Mouse (Mus musculus): ENCODE data around the gene Helb. TPM values are rescaled to one million over a fixed set of nuclear protein-coding genes. Genes with fewer than 3 reads are reported as not detected.

Helb gene
- polyA plus RNA-seq (2014; fragmentation: Nextera tagmentation; extraction: Ambion mirVana): 4.1 and 4.8 TPM in 2 replicates

GRCm38 (mm10) chr10:120112507-120113396 is at the start of gene Helb:
Gene Helb (minus strand): TSS chr10:120112987.
- ATAC-seq (replicated peaks; ENCODE audit: low FRiP score, low TSS enrichment, low read depth): peak; percentile 99
- Histone ChIP-seq H3K36me3 (ENCODE audit: control insufficient read depth, insufficient read depth, low read length) (no peaks in the 10 kb centered on the region), H3K27ac (ENCODE audit: low read depth) (peak within 1 kb of the TSS; percentile 69), H3K4me2 (ENCODE audit: low read length) (peak within 1 kb of the TSS; percentile 73), H3K4me3 (ENCODE audit: low read depth, low read length) (peak within 1 kb of the TSS; percentile 72), H3K27me3 (replicated peaks; ENCODE audit: control insufficient read depth, insufficient read depth, low read length) (no peaks in the 10 kb centered on the region), H3K4me1 (replicated peaks; ENCODE audit: control insufficient read depth, insufficient read depth, low read length) (0 out of 2 replicates have a peak, but pooled peaks cover 3% of the 10 kb centered on the region), H3K9ac (ENCODE audit: low read length) (peak within 1 kb of the TSS; percentile 55), H3K9me3 (ENCODE audit: control insufficient read depth, low read length) (no peaks in the 10 kb centered on the region)
- peak; percentile 99 for DNase-seq (ENCODE audit: low spot score)
- under 1% methylated on average over 55 of the region's 55 CpGs for WGBS

DNA sequence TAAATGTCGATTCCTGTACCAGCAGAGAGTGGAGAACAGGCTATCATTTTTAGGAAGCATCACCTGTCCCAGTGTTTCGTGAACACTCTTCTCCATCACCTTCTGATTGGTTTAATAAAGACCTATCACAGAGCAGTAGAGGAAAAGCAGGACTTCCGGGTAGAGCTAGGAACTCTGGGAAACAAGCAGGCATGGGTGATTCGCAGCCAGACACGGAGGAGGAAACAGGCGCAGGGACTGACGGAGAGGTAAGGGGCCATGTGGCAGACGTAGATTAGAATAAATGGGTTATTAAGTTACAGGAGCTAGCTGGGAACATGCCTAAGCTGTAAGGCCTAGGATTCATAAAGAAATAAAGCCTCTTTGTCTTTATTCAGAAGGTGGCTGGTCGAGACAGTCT is 47.7 kb upstream of the Helb start:
- H3K9me3 ChIP-seq (ENCODE audit: control insufficient read depth, low read length): no peaks in the 10 kb centered on the region
- 78% methylated on average over 9 of the region's 9 CpGs for WGBS
- ATAC-seq (replicated peaks; ENCODE audit: low FRiP score, low TSS enrichment, low read depth): no peak

DNA sequence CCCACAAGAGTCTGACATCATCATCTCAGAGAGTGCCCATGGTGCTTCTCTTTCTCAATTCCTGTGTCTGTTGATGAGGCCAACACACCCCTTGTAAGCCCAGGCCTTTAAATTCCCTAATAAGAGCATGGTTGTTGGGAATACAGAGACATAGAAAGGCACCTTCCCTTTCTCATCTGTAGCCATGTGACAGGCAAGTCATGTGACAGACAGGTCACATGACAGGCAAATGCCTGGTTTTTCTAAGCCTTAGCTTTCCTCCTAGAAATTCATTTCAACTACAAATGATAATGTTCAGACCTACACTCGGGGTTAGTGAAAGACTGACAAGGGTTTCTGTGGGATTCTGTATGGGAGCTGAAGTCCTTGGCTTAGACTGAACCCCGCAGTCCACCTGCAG is 41.1 kb upstream of the Helb start:
- Histone ChIP-seq H3K4me3 (ENCODE audit: low read depth, low read length) (no peak overlapping the region), H3K4me1 (replicated peaks; ENCODE audit: control insufficient read depth, insufficient read depth, low read length) (no peaks in the 10 kb centered on the region), H3K9me3 (ENCODE audit: control insufficient read depth, low read length) (no peaks in the 10 kb centered on the region), H3K36me3 (ENCODE audit: control insufficient read depth, insufficient read depth, low read length) (no peaks in the 10 kb centered on the region), H3K27me3 (replicated peaks; ENCODE audit: control insufficient read depth, insufficient read depth, low read length) (no peaks in the 10 kb centered on the region), H3K27ac (ENCODE audit: low read depth) (no peak overlapping the region), H3K9ac (ENCODE audit: low read length) (no peak overlapping the region), H3K4me2 (ENCODE audit: low read length) (no peak overlapping the region)
- no peak for ATAC-seq (replicated peaks; ENCODE audit: low FRiP score, low TSS enrichment, low read depth)
- 81% methylated on average over 2 of the region's 2 CpGs for WGBS
- no peak for DNase-seq (ENCODE audit: low spot score)

More for the DNA sequence above, 47.7 kb upstream of the Helb start:
- H3K4me1 ChIP-seq (replicated peaks; ENCODE audit: control insufficient read depth, insufficient read depth, low read length): no peaks in the 10 kb centered on the region
- H3K27me3 ChIP-seq (replicated peaks; ENCODE audit: control insufficient read depth, insufficient read depth, low read length): no peaks in the 10 kb centered on the region
- no peak overlapping the region for H3K4me2 ChIP-seq (ENCODE audit: low read length)
- H3K4me3 ChIP-seq (ENCODE audit: low read depth, low read length): no peak overlapping the region
- H3K27ac ChIP-seq (ENCODE audit: low read depth): no peak overlapping the region
- no peaks in the 10 kb centered on the region for H3K36me3 ChIP-seq (ENCODE audit: control insufficient read depth, insufficient read depth, low read length)
- H3K9ac ChIP-seq (ENCODE audit: low read length): no peak overlapping the region
- DNase-seq (ENCODE audit: low spot score): no peak

DNA sequence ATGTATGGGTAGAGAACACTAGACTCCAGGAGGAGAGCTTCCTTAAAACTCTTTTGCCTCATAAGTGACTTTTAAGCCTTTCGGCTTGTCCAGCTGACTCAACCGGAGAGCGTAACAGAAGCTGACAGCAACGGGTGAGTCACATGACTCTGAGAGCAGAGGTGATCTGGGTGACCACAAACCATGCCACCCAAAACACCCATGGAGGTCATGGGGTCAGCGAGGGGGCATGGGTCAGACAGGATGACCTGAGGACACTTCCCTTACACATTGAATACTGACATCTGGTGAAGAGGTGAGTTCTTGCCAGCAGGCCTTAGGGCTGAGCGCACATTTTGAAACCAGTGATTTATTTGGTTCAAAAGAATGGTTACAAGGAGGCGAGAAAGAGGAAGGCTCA is 38.9 kb upstream of the Helb start:
- ATAC-seq (replicated peaks; ENCODE audit: low FRiP score, low TSS enrichment, low read depth): no peak
- H3K4me3 ChIP-seq (ENCODE audit: low read depth, low read length): no peak overlapping the region
- WGBS: 88% methylated on average over 7 of the region's 7 CpGs

GRCm38 (mm10) chr10:120140916-120141516 is 28.2 kb upstream of the Helb start:
- Histone ChIP-seq H3K27me3 (replicated peaks; ENCODE audit: control insufficient read depth, insufficient read depth, low read length) (no peaks in the 10 kb centered on the region), H3K4me3 (ENCODE audit: low read depth, low read length) (no peak overlapping the region), H3K36me3 (ENCODE audit: control insufficient read depth, insufficient read depth, low read length) (no peaks in the 10 kb centered on the region), H3K27ac (ENCODE audit: low read depth) (no peak overlapping the region), H3K4me2 (ENCODE audit: low read length) (no peak overlapping the region), H3K9ac (ENCODE audit: low read length) (no peak overlapping the region), H3K9me3 (ENCODE audit: control insufficient read depth, low read length) (peaks cover 15% of the 10 kb centered on the region), H3K4me1 (replicated peaks; ENCODE audit: control insufficient read depth, insufficient read depth, low read length) (no peaks in the 10 kb centered on the region)
- ATAC-seq (replicated peaks; ENCODE audit: low FRiP score, low TSS enrichment, low read depth) (no peak), DNase-seq (ENCODE audit: low spot score) (no peak)
- WGBS: 67% methylated on average over 10 of the region's 10 CpGs

More for the DNA sequence above, 38.9 kb upstream of the Helb start:
- H3K9me3 ChIP-seq (ENCODE audit: control insufficient read depth, low read length): no peaks in the 10 kb centered on the region
- no peak overlapping the region for H3K4me2 ChIP-seq (ENCODE audit: low read length)
- H3K27ac ChIP-seq (ENCODE audit: low read depth): no peak overlapping the region
- H3K4me1 ChIP-seq (replicated peaks; ENCODE audit: control insufficient read depth, insufficient read depth, low read length): no peaks in the 10 kb centered on the region
- no peak for DNase-seq (ENCODE audit: low spot score)
- H3K27me3 ChIP-seq (replicated peaks; ENCODE audit: control insufficient read depth, insufficient read depth, low read length): no peaks in the 10 kb centered on the region
- H3K36me3 ChIP-seq (ENCODE audit: control insufficient read depth, insufficient read depth, low read length): no peaks in the 10 kb centered on the region
- H3K9ac ChIP-seq (ENCODE audit: low read length): no peak overlapping the region

DNA sequence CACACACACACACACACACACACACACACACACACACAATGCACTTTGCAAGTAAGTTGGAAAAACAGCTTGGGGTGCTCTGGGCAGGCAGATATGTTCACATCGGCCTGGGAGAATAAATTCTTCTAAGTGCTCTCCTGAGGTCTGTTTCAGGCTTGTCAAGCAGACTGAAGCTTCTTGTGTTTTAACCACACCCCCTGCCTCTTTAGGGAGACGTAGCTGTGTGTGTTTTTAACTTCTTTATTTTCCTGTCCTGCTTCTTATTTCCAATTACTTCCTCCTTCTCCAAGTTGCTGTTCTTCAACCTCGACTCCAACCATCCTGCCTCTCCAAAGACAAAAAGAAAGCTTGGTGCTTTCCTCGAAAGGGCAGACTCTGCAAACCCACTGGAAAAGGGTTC is 27.4 kb upstream of the Helb start:
- Histone ChIP-seq H3K9ac (ENCODE audit: low read length) (no peak overlapping the region), H3K36me3 (ENCODE audit: control insufficient read depth, insufficient read depth, low read length) (no peaks in the 10 kb centered on the region), H3K27me3 (replicated peaks; ENCODE audit: control insufficient read depth, insufficient read depth, low read length) (no peaks in the 10 kb centered on the region), H3K9me3 (ENCODE audit: control insufficient read depth, low read length) (peaks cover 15% of the 10 kb centered on the region), H3K27ac (ENCODE audit: low read depth) (no peak overlapping the region), H3K4me1 (replicated peaks; ENCODE audit: control insufficient read depth, insufficient read depth, low read length) (no peaks in the 10 kb centered on the region), H3K4me3 (ENCODE audit: low read depth, low read length) (no peak overlapping the region), H3K4me2 (ENCODE audit: low read length) (no peak overlapping the region)
- DNase-seq (ENCODE audit: low spot score) (no peak), ATAC-seq (replicated peaks; ENCODE audit: low FRiP score, low TSS enrichment, low read depth) (no peak)
- WGBS: 68% methylated on average over 4 of the region's 4 CpGs

DNA sequence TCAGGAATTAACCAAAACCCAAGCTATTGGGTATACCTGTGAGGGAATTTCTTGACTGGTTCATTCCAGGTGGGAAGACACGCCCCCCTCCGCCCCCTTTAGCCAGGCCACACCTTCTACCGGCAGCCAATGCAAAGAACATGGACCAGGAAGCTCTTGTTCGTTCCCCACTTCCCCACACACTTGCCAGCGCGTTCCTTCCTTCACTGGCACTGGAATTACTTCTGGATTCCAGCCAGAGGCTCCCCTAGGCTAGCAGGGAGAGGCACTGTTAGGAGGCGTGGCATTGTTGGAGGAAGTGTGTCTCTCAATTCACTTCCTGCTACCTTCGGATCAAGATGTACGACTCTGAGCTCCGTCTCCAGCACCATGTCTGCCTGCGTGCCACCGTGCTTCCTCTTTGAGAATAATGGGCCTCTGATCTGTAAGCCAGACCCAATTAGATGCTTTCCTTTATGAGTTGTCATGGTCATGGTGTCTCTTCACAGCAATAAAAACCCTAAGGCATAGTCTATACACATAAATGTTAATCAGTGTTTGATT is 23.3 kb upstream of the Helb start:
- no peaks in the 10 kb centered on the region for H3K36me3 ChIP-seq (ENCODE audit: control insufficient read depth, insufficient read depth, low read length)
- H3K4me3 ChIP-seq (ENCODE audit: low read depth, low read length): no peak overlapping the region
- no peaks in the 10 kb centered on the region for H3K4me1 ChIP-seq (replicated peaks; ENCODE audit: control insufficient read depth, insufficient read depth, low read length)
- H3K9me3 ChIP-seq (ENCODE audit: control insufficient read depth, low read length): 0 out of 2 replicates have a peak, but pooled peaks cover 4% of the 10 kb centered on the region
- 81% methylated on average over 12 of the region's 12 CpGs for WGBS
- no peaks in the 10 kb centered on the region for H3K27me3 ChIP-seq (replicated peaks; ENCODE audit: control insufficient read depth, insufficient read depth, low read length)
- no peak overlapping the region for H3K27ac ChIP-seq (ENCODE audit: low read depth)
- no peak for ATAC-seq (replicated peaks; ENCODE audit: low FRiP score, low TSS enrichment, low read depth)
- H3K9ac ChIP-seq (ENCODE audit: low read length): no peak overlapping the region
- H3K4me2 ChIP-seq (ENCODE audit: low read length): no peak overlapping the region
- DNase-seq (ENCODE audit: low spot score): no peak

DNA sequence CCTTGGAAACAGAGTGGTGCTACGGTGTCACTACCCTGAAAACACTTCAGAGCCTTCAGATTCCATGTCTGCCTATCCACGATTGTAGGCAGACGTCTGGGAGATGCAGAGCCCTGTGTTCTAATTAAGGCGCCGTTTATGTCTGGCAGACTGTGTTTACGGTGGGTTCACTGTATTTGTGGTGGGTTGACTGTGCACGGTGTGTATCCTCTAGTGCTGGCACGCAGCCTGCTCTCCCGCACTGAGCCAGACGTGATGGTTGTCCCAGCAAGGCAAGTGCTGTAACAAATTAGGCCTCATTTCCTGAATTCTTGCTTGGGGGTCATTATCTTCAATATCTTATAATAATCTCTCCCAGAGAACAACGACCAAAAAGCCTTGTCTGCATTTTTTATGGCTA is 20.9 kb upstream of the Helb start:
- Histone ChIP-seq H3K4me2 (ENCODE audit: low read length) (no peak overlapping the region), H3K27me3 (replicated peaks; ENCODE audit: control insufficient read depth, insufficient read depth, low read length) (no peaks in the 10 kb centered on the region), H3K27ac (ENCODE audit: low read depth) (no peak overlapping the region), H3K4me3 (ENCODE audit: low read depth, low read length) (no peak overlapping the region), H3K36me3 (ENCODE audit: control insufficient read depth, insufficient read depth, low read length) (no peaks in the 10 kb centered on the region), H3K9ac (ENCODE audit: low read length) (no peak overlapping the region), H3K4me1 (replicated peaks; ENCODE audit: control insufficient read depth, insufficient read depth, low read length) (no peaks in the 10 kb centered on the region), H3K9me3 (ENCODE audit: control insufficient read depth, low read length) (0 out of 2 replicates have a peak, but pooled peaks cover 4% of the 10 kb centered on the region)
- ATAC-seq (replicated peaks; ENCODE audit: low FRiP score, low TSS enrichment, low read depth): no peak
- DNase-seq (ENCODE audit: low spot score): no peak
- 52% methylated on average over 11 of the region's 11 CpGs for WGBS

Data from intestine, embryonic 14.5 days (tissue).